Mouse (Mus musculus) MN1 (cell line): ENCODE data around the gene Sall4.
"Not testable (repeated sequence)": the region's sequence is repeated elsewhere in the genome, so short reads cannot be mapped to it uniquely, and the experiment has no call there.

ENCODE experiments used
- DNase-seq: peaks from one replicate; pipeline ENCODE4 v3.0.0-alpha.2; 2016; ENCODE audit warnings: low spot score

The Sall4 gene

DNA sequence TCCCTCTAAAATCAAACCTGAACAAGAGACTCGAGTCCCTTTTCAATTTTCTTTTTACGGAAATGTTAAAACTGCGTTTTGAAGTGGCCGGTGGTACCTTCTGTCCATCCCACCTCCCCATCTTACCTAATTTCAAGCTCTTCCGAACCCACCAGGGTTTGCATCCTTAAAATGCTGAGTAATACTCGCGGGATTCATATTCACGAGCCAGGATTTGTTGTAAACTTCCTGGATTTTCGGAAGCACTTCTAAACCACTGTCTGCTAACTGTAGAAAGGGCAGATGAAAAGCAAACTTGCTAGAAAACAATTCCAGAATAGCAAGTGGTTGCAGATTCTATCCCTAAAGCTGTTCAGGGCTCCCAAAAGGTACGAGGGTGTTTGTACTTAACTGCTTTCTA lies at the start of gene Sall4:
Gene Sall4, minus strand, starts transcription at position 362 of the 400 bp plus-strand sequence.
- no peak for DNase-seq

DNA sequence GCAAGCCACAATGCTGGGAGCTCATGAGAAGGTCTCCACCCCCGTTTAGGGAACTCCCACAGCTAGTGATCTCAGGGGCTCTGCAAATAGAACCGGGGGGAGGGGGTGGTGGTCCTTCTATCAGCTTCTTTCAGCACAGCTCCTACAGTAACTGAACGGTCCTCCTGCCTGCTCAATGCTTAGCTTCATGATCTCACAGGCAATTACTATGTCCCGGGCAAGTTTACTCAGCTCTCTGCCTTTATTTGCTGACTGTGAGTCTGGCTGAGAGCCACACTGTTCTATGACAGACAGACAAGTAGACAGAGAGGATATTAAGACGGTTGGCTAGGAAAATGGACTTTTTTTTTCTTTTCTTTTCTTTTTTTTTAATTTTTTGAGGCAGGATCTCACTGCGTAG lies 45.5 kb upstream of the Sall4 start:
- DNase-seq = no peak

DNA sequence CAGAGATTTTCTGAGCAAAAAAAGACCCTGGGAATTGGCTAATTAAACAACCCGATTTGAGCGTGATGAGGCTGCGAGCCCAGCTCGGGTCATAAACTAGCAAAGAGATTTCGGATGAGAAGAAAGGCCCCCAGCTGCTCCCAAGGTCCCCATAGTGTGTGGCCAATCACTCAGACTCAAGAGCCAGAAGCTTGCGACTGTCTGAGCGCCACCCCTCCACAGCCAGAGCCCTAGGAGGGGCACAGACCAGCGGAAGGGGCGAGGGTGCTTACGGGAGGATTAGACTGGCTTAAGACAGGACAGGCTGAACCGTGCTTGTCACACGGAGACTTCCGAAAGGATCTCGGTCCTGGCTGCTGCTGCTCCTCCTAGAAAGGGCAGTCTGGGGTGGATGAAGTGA lies 42.2 kb upstream of the Sall4 start:
- DNase-seq = no peak

DNA sequence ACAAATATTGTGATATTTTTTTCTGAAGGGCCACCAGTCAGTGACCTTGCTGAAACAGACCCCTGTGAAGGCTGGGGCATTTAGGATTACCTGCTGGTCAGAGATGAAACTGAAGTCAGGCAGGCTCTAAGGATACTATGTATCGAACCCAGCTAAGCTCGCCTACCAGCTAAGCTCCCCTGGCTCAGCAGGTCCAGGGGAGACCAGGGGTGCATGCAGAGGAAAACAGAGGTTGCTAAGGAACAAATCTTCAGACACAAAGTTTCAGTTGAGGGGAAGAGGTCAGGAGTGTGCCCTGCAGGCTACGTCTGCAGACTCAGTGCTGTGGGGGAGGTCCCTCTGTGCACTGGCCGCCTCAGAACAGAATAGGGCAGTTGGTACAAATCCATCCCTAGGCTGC lies 39.9 kb upstream of the Sall4 start:
- DNase-seq = no peak

DNA sequence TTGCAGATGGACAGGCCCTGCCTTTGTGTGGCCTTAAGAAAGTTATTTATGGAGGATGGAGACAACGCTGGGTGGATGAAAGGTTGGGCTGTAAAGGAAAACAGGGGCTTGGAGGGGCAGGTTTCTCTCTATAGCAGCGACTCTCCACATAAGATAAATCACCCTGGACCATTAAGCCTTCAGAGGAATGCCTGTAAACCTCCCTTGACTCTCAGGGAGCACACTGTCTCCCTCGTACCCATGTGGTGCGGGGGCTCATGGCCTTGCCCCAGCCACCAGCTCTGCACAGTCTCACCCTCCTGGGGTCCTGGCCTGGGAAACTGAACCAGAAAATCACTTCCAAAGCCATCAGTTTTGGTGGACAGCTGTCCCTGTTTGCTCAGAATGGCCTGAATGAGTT lies 36.1 kb upstream of the Sall4 start:
- no peak for DNase-seq

DNA sequence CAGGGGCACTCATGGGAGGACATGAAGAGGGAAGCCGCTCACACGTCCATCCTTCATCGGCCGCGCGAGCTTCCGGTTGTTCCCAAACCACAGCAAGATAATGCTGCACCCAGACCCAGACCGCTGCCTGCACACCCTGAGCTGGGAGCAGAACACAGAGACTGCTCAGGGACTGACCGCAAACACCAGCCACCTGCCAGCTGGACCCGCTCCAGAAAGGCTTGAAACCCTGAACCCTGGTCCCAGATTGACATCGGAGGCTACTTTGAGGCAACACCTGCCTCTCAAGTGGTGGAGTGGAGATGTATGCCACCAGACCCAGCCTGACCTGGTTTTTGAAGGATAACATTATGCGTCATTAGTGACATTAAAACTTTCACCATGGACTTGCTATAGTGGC lies 31.6 kb upstream of the Sall4 start:
- DNase-seq = no peak

DNA sequence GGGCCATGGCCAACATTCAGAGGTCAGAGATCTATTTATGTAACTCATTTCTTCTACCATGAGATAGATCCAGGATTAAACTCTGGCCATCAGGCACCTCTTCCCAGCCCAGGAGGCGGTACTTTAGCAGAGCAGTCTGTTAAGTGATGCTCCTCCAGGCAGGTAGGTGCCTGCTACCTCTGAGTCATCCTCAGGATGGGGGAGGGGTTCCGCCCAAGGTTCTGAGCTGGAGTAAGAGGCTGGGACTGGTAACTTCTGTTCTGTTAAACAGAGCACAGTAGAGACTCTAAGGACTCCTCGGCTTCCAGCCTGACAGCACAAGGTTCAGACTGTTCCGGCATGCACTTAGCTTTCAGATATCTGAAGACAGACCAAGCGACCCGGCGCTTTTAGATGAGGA lies 31.2 kb upstream of the Sall4 start:
- DNase-seq = no peak

DNA sequence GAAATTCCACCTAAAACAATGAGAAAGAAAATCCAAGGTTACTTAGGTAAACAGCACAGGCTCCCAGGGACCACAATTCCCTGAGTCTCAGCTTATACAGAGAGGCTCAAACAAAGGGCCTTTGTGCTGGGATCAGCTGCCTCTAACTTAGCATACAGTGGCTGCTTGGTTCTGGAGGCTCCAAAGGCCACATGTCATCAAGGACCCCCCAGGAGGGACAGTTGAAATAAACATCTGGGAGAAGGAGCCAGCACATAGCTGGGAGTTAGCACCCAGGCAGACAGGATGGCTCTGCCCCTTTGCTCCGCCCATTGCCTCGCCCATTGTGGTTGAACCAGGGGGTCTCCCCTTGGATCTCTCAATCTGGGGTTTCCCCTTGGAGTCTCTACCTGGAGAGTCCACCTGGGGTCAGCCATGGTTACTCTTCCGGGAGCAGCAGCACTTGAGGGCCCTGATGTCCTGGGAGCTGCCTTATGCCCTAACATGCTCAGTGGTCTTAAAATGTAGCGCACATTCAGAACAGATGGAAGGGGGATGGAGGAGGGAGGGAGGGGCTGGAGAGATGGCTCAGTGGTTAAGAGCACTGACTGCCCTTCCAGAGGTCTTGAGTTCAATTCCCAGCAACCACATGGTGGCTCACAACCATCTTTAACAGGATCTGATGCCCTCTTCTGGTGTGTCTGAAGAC lies 23.5 kb upstream of the Sall4 start:
- no peak for DNase-seq

DNA sequence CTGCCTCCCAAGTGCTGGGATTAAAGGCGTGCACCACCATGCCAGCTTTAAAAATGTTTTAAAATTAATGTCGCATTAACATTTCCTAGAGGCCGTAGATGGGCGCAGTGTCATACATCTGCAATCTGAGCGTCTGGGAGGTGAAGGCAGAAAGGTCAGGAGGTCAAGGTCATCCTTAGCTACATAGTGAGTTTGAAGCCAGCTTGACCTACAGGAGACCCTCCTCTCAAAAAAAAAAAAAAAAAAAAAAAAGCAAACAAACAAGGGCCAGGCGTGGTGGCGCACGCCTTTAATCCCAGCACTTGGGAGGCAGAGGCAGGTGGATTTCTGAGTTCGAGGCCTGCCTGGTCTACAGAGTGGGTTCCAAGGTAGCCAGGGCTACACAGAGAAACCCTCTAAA lies 18.4 kb upstream of the Sall4 start:
- DNase-seq = no peak

DNA sequence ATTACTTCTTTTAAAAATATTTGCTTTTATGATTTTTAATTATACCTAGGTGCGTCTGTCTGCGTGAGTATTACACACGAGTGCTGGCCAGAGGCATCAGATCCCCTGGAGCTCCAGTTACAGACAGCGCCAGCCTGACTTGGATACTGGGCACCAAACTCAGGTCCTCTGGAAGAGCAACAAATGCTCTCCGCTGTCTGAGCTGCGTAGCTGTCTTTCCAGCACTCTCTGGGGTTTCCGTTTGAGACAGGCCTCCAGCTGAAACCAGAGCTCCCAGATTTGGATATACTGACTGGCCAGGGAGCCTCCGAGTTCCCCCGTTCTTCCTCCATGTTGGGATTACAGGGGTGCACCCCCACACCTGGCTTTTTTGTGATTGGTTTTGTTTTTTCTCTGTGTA lies 12.9 kb upstream of the Sall4 start:
- no peak for DNase-seq

DNA sequence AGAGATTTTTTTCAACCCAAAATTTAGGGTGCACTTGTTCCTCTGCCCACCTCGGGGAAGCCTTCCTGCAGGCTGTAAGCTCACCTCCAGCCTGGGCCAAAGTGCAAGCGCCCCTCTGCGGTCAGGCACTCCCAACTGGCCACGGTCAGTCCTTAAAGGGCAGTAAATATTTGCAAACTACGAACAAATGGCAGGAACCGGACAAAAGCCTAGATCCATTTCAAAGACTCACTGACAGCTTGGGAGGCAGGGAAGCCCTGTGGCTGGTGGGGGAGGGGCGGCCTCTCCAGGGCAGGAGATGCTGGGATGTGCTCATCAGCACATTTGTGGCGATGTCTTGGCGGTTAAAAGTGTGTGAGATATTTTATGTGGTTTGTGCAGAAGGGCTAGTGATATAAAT lies 12.3 kb upstream of the Sall4 start:
- no peak for DNase-seq

DNA sequence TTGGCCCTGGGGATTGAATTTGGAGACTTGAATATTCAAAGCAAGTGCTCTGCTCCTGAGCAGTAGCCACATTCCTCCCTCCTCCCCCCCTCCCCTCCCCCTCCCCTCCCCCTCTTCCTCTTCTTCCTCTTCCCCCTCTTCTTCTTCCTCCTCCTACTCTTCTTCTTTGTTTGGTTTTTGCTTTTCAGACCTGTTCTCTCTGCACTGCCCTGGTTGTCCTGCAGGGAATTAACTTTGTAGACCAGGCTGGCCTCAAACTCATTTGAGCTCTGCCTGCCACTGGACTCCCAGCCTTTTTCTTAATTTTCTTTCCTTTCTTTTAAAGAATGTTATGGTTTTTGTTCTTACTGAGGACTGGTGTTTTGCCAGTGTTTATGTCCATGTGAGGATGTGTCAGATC lies 9.7 kb upstream of the Sall4 start:
- DNase-seq = no peak

DNA sequence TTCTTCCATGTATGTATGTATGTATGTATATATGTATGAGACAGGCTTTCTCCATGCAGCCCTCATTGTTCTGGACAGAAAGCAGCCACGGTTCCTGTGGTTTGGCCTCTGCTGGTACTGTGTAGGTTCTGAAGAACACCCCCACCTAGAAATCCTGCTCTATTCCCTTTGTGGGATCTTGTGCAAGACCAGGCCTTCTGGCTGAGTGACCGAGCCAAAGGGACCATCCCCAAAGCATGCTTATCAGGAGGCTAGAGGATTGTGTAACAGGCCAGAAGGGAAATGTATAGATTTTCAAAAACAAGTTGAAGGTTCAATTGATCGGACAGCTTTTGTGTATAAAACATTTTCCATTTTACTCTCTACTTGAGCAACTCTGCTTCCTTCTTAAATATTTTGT lies 8.5 kb upstream of the Sall4 start:
- DNase-seq = no peak

DNA sequence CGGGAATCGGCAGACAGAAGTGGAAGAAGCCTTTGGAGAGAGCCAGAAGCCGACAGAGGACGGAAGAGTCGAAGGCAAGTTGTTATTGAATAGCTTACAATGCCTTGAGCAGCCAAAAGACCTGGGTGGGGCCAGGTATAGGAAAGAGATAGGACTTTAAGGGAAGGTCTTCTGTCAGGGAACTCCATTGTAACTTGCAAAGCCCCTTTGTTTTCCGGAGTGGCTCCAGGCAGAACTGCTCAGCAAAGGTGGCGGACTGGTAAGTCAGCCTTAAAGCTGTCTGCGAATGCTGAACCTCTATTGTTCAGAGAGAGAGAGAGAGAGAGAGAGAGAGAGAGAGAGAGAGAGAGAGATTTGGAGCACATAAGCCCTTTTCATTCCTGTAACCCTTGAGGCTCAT lies 1.5 kb upstream of the Sall4 start:
- no peak for DNase-seq

DNA sequence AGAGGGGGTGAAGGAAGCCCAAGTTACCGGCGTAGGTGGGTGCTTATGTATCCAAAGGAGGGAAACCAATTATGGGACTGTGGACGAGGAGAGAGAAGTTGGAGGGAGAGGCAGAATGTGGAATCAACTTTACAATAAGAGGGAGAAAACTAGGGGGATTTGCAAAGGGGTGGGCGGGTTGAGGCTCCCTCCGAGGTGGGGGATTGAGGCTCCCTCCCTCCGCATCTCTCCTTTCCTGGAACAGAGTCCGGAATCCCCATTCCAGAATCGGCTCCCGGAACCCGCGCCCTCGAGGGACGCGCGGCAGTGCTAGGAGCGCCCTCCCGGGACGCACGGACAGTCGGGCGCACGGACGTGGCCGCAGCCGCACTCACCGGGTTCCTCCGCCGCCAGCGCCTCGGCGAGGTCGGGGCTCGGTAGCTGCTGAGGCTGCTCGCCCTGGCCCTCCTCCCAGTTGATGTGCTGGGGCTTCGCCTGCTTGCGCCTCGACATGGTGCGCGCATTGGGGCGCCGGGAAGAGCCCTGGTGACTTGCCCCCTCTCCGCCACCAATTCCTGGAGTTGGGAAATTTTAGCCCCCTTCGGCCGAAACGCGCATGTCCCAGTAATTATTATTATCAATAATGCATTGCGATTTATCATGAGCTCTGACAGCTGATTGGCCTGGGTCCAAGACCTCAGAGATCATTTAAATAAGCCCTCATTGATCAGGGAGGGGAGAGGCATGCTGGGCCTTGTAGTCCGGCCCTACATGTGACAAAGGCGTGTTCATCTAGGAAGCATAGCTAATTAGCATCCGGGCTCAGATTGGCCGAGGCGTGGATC lies 993 bp downstream of the Sall4 start:
- no peak for DNase-seq

DNA sequence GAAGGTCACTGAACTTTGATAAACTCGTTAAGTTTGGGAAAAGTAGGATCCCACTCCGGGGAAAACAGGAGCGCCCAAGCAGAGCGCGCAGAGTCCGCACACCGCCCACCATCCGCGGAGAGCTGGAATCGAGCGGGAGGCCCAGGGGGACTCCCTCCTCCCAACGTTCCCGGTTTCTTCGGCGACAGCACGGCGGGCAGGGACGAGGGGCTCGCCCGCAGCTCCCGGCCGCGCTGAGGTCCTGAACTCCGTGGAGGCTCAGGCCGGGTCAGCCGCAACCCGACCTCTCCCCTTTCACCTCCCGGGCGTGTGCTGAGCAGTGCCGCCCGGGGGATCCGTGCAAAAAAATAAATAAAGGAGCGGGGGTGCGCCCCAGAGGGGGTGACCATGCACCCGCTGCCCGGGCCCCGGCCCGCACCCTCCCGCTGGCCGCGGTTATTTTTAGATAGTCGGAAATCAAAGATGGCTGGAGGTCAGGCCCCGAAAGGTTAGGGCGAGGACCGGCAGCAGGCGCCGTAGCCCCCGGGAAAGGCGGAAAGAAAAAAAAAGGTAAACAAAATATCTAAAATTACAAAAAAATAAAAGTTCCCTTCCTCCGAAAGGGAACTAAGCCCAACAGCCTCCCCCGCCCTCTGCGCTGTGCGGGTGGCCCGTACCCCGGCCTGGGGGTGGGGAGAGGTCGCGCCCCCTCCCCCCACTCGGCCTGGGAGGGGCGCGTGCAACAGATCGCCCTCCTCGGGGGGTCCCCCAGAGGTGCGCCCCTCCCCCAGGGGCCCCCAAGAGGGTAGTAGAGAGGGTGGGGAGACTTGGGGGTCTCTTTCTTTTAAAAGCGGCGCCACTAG lies 1.8 kb downstream of the Sall4 start:
- no peak for DNase-seq

DNA sequence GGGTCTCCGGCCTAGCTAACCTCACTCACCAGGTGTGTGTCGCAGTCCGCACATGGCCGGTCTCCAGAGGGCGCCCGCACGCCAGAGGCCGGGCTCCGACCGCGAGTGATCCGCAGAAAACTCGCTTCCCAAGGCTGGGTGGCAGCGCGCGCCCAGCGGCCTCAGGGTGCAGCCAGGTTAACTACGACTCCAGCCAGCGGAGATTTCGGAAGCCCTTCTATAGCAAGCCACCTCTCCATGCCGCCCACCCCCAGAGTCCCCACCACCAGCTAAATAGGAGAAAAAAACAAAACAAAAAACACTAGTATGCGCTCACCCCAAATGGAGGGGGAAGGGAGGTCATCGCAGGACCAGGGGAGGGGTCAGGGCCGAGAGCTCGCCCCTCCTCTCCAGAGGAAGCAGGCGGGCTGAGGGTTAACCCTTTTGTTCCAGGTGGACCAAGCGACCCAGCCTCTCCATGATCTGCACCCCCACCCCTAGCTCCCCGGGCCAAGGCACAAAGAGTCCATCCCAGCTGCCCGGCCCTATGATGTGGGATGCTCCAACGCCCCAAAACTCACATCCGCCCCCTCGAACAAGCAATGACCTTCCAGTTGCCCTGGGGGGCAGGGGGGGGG lies 2.6 kb downstream of the Sall4 start:
- DNase-seq = no peak

DNA sequence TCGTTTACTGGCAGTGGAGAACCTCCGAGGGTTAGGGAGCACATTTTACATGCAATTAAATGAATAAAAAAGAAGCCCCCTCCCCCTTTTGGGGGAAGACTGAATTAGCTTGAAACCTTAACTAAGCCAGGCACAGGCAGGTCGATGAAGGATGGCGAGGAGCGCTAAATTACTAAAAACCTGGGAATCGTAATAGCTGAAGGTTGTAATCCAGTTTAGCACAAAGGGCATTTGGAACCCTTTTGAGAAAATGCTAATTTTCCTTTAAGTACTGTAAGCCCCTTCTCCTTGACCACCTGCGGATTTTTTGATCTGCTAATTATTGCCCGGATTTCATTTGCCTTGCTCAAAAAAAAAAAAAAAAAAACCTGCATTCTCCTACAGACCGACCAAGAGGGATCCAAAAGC lies 3.3 kb downstream of the Sall4 start:
- DNase-seq = no peak

DNA sequence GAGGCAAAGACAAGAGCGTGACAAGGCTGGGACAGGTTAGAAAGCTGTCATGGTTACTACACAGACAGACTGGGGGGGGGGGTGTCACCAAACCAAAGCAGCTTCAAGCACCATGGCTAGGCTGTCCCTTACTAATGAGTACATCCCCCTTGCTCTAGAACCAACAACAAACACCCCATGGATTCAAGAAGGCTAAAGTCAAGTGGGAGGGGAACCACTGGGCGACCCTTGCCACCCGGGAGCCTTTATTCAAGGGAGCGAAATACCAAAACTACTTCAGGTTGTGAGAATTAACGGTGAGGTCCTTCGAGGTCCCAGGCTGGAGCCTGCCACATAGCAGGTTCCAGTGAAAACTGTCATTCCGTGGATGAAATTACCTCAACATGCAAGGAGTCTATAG lies 4.0 kb downstream of the Sall4 start:
- DNase-seq = no peak

DNA sequence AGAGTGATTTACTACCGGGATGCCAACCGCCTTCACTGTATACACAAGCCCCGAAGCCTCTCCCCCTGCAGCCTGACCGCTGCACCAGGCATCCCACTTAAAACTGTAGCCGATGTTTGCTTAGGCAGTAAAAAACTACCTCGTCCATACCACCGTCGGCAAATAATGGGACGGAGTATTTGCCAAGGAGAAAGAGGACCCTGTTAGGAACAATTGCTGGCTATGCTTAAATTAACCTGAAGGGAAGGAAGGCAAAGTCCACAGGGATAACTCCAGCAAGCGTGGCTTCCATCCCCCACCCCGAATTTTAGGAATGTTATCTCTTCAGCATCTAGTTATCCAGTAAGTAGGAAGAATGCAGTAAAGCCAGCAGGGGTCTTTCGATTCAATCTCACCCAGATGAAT lies 5.3 kb downstream of the Sall4 start:
- DNase-seq = no peak

DNA sequence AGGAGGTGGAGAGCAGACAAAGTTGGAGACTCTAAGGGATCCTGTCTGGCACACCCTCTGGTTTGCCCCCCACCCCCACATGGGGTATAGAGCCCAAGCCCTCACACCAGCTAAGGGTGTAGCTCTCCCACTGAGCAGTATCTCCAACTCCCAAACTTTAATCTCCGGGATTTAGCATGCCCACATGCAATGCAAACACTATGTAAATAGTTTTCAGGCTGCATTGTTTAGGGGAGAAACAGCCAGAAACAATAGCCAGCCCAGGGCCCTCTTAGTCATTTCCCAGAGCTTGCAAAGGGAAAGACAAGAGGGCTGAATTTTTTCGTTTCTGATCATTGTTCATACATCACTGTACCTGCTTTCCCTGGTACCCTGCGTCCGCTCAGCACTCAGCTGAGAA lies 5.8 kb downstream of the Sall4 start:
- DNase-seq = no peak

DNA sequence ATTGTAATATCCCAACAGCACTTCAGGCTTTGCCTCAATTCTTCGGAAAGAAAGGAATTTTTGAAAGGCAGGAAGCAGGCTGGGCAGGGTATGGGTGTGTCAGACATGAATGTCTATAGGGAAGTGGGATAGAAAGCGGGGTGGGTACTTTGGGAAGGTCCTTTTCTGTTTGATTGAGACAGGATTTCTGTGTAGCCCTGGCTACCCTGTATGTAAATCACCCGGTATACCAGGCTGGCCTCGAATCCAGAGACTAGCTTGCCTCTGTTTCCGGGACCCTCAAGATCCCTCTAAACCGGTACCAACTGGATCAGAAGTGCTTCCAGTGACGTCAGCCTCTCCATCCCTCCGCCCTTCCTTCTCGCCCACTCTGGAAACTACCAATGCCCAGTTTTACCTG lies 6.6 kb downstream of the Sall4 start:
- no peak for DNase-seq

DNA sequence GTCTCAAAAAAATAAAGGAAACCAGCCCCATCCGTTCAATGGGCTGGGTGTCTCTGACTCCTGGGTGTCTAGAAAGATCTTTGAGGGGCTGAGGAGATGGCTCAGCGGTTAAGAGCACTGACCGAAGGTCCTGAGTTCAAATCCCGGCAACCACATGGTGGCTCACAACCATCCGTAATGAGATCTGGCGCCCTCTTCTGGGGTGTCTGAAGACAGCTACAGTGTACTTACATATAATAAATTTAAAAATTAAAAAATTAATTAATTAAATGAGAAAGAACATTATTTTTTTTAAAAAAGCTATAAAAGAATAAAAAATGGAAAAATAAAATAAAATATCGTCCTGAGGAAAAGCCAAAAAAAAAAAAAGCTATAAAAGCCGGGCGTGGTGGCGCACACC lies 23.3 kb downstream of the Sall4 start:
- not testable (repeated sequence) for DNase-seq
